Mouse (Mus musculus): ENCODE measurements around the gene Emid1.
A peak's percentile ranks its signal among the peaks of the same experiment; 100 is the strongest.

The Emid1 gene

GRCm38 (mm10) chr11:5062860-5063505 is 89.1 kb downstream of the Emid1 start:
- DNase-seq, result no peak

GRCm38 (mm10) chr11:5062326-5062725 is 89.7 kb downstream of the Emid1 start:
- DNase-seq, result no peak

GRCm38 (mm10) chr11:5061413-5062139 is 90.5 kb downstream of the Emid1 start:
- DNase-seq, result peak; percentile 76 to 80

GRCm38 (mm10) chr11:5060756-5061412 is 91.2 kb downstream of the Emid1 start:
- DNase-seq, result no peak

GRCm38 (mm10) chr11:5059704-5060156 is 92.3 kb downstream of the Emid1 start:
- DNase-seq, result peak; percentile 42 to 44

- DNase-seq, result no peak
Measured at GRCm38 (mm10) chr11:5059230-5059629, 92.8 kb downstream of the Emid1 start.

- no peak for DNase-seq
Measured at GRCm38 (mm10) chr11:5058783-5059182, 93.3 kb downstream of the Emid1 start.

GRCm38 (mm10) chr11:5057856-5058641 is 94.0 kb downstream of the Emid1 start, which contains the start of gene Rasl10a:
Gene Rasl10a (plus strand): TSS chr11:5058128.
- DNase-seq, result no peak

GRCm38 (mm10) chr11:5057541-5057855 is 94.6 kb downstream of the Emid1 start:
- no peak for DNase-seq

- DNase-seq, result no peak
Measured at GRCm38 (mm10) chr11:5057064-5057463, 95.0 kb downstream of the Emid1 start.

Data from cerebellum, postnatal 36 days (tissue).